Mouse (Mus musculus) liver, embryonic 14.5 days (tissue): ENCODE results near the gene Zfp804b. TPM values are rescaled to one million over a fixed set of nuclear protein-coding genes. Genes with fewer than 3 reads are reported as not detected.

Source experiments
- ATAC-seq: fragments of 200-750 bp; cut with Nextera tagmentation; 2 replicates; pipeline ENCODE4 v1.8.0; 2017; ENCODE audit warnings: moderate number of reproducible peaks, mild to moderate bottlenecking, moderate library complexity; ENCODE audit not compliant: insufficient read depth
- DNase-seq, 3 experiments: peaks; one replicate each; pipeline ENCODE4 v3.0.0-alpha.2; 2012 to 2013; ENCODE audit warnings: low read depth in 3 of 3, low spot score in 3 of 3
- H3K27ac ChIP-seq: fragments of 300-500 bp; sonication (generic); 2 replicates; pipeline ENCODE4 v1.5.1; 2014; ENCODE audit warnings: moderate library complexity, mild to moderate bottlenecking, control low read depth, inconsistent platforms
- H3K27me3 ChIP-seq: fragments of 300-500 bp; sonication (generic); 2 replicates; pipeline ENCODE4 v1.6.1; 2014; ENCODE audit warnings: mild to moderate bottlenecking, low read length, moderate library complexity; ENCODE audit not compliant: control insufficient read depth, insufficient read depth
- H3K36me3 ChIP-seq: fragments of 300-500 bp; sonication (generic); replicated peaks from 2 replicates; pipeline ENCODE4 v1.6.1; 2014; ENCODE audit warnings: low read depth; ENCODE audit not compliant: control insufficient read depth, insufficient read depth
- H3K4me1 ChIP-seq, 2 experiments: fragments of 200-500 bp in 1 of 2; fragments of 300-500 bp in 1 of 2; sonication (generic) in 1 of 2; replicated peaks; 2 replicates each; pipeline ENCODE4 v1.6.1; 2012 to 2014; ENCODE audit warnings: antibody characterized with exemption in 1 of 2, inconsistent platforms in 1 of 2, low read length in 1 of 2; ENCODE audit not compliant: control insufficient read depth in 2 of 2, insufficient read depth in 2 of 2
- H3K4me2 ChIP-seq: fragments of 300-500 bp; sonication (generic); 2 replicates; pipeline ENCODE4 v1.6.1; 2014; ENCODE audit warnings: low read depth, mild to moderate bottlenecking, control low read depth, moderate library complexity
- H3K4me3 ChIP-seq, 2 experiments: fragments of 200-500 bp in 1 of 2; fragments of 300-500 bp in 1 of 2; sonication (generic) in 1 of 2; 2 replicates each; pipeline ENCODE4 v1.5.1; 2012 to 2014; ENCODE audit warnings: low read depth in 2 of 2, low read length in 2 of 2, mild to moderate bottlenecking in 2 of 2, control low read depth in 1 of 2, inconsistent platforms in 1 of 2, moderate library complexity in 1 of 2; ENCODE audit not compliant: insufficient read depth in 1 of 2
- H3K9ac ChIP-seq: fragments of 300-500 bp; sonication (generic); replicated peaks from 2 replicates; pipeline ENCODE4 v1.6.1; 2014; ENCODE audit warnings: mild to moderate bottlenecking, control low read depth, moderate library complexity
- H3K9me3 ChIP-seq: fragments of 300-500 bp; sonication (generic); 2 replicates; pipeline ENCODE4 v1.6.1; 2016; ENCODE audit warnings: low read length, mixed read lengths; ENCODE audit not compliant: control insufficient read depth
- CTCF ChIP-seq: IDR thresholded peaks from 2 replicates; pipeline ENCODE4 v1.5.1; 2016; ENCODE audit warnings: antibody characterized with exemption, low read depth, control low read depth
- EP300 ChIP-seq: IDR thresholded peaks from 2 replicates; pipeline ENCODE4 v1.6.1; 2016; ENCODE audit warnings: antibody characterized with exemption, low read depth
- WGBS: fragments of 180-500 bp; shearing (Covaris S2); extraction: QIAGEN DNeasy Blood & Tissue Kit; methylation state at CpG from one replicate; pipeline ENCODE4 v1.1.7; 2014; ENCODE audit not compliant: insufficient replicate concordance; 5-methylcytosine and 5-hydroxymethylcytosine counted together
- polyA plus RNA-seq, 2 experiments: library from polyadenylated mRNA; depleted of rRNA in 1 of 2; stranded (reverse) in 1 of 2; unstranded in 1 of 2; fragments of >200 nt; fragmentation: Nextera tagmentation in 1 of 2; extraction: Ambion mirVana in 1 of 2; gene quantifications; 2 replicates each; pipeline versions ENCODE4 v1.2.1 to v1.2.3; 2012 to 2014

Zfp804b gene
- polyA plus RNA-seq, 2 experiments: 0.03 TPM; not detected in 1

- Histone ChIP-seq H3K9me3 (no peaks in the 10 kb centered on the region), H3K36me3 (no peaks in the 10 kb centered on the region), H3K4me1 (no peaks in the 10 kb centered on the region), H3K4me2 (no peak overlapping the region), H3K4me3 (no peak overlapping the region), H3K9ac (no peak overlapping the region), H3K27ac (no peak overlapping the region), H3K27me3 (no peaks in the 10 kb centered on the region)
- 38% methylated on average over 2 of the region's 2 CpGs for WGBS
- DNase-seq (no peak), ATAC-seq (no peak)
- no peak for TF ChIP-seq EP300
- no peak for TF ChIP-seq CTCF
Measured at GRCm38 (mm10) chr5:7102387-7102786, 242.2 kb downstream of the Zfp804b start.

DNA sequence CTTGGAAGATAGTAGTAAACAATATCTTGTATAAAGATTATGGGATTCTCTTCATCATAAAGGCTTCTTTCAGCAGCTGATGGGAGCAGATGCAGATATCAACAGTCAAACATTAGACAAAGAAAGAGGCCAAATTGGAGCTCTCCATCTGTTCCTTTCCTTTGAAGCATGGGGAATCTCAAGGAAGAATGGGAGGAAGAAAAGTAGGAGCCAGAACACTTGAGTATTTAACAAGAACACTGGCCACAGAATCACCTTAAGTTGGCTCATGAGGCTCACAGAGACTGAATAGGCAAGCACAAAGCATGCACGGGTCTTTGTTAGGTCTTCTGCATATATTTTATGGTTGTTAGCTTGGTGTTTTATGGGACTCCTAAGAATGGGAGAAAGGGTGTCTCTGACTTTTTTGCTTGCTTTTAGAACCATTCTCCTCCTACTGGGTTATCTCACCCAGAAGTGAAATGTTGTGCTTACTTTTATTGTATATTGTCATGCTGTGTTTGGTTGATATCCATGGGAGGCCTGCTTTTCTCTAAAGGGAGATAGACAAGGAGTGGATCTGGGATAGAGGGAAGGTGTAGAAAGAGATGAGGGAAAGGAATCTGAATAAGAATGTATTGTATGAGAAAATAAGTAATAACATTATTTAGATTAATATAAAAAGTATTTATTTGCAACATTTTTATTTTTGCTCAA, 270.5 kb downstream of the Zfp804b start:
- no peaks in the 10 kb centered on the region for H3K36me3 ChIP-seq
- 63% methylated on average over 1 of the region's 1 CpGs for WGBS

DNA sequence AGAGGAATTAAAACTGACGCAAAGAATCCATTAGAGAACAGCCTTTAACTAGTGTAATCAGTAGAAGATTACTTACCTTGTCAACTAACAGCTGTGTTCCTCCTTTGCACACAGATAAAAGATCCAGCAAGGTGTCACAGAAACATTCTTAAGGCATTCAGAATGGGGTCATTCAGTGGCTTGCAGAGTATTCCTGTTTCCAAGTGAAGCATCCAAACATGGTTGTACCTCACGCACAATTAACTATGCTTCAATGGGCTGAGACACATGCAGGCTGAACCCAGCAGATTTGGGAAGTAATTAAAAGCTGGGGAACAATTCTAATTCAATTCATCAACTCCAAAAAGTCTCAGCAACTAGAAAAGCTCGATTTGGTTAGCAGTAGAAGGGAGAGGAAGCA, 337.1 kb downstream of the Zfp804b start:
- Histone ChIP-seq H3K27ac (no peak overlapping the region), H3K4me2 (no peak overlapping the region), H3K4me3 (no peak overlapping the region), H3K4me1 (no peaks in the 10 kb centered on the region), H3K9me3 (no peaks in the 10 kb centered on the region), H3K27me3 (no peaks in the 10 kb centered on the region), H3K9ac (no peak overlapping the region), H3K36me3 (no peaks in the 10 kb centered on the region)
- ATAC-seq (no peak), DNase-seq (no peak)
- WGBS: 50% methylated on average over 3 of the region's 3 CpGs
- TF ChIP-seq CTCF (no peak), EP300 (no peak)

More for the DNA sequence above, 270.5 kb downstream of the Zfp804b start:
- Histone ChIP-seq H3K9me3 (no peaks in the 10 kb centered on the region), H3K4me2 (no peak overlapping the region), H3K9ac (no peak overlapping the region), H3K4me3 (no peak overlapping the region), H3K4me1 (no peaks in the 10 kb centered on the region), H3K27ac (no peak overlapping the region), H3K27me3 (no peaks in the 10 kb centered on the region)
- ATAC-seq (no peak), DNase-seq (no peak)
- no peak for TF ChIP-seq CTCF
- no peak for TF ChIP-seq EP300

DNA sequence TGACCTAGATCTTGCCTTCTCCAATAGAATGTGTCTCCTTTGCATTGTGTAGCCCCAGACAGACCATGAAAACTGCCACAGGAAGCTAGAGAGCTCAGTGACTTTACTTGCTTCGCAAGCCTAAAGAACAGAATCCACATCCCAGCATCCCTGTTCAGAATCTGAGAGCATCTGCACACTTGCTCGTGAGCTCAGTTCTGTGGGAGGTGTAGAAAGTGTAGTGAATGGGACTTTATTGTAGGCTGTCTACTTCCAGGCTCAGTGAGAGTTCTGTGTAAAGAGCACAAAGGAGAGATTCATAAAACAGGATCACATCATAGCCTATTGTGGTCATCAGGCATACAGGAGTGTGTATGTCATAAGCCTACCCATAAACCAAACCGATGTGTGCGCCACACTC, 360.6 kb downstream of the Zfp804b start:
- 57% methylated on average over 4 of the region's 4 CpGs for WGBS
- H3K4me2 ChIP-seq: no peak overlapping the region

DNA sequence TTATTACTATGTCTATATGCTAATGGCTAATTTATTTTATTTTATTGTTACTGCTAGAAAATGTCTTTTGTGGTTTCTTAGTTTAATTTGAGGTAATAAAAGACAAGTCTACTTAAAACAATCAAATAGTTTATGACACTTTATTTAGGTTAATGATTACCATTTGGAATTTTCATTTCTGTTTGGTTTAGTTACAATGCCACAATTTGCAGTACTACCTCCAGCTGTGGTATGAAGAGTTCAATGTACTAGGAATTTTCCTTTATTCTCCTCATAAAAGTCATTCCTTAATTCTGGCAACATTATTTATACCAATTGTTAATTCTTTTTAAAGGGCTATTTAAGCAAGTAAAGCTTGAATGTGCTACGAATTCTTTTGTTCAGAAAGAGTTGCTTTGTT, 409.7 kb downstream of the Zfp804b start:
- ATAC-seq (no peak), DNase-seq (no peak)
- TF ChIP-seq EP300: no peak
- TF ChIP-seq CTCF: no peak
- H3K36me3 ChIP-seq: no peaks in the 10 kb centered on the region
- H3K27me3 ChIP-seq: no peaks in the 10 kb centered on the region
- no peaks in the 10 kb centered on the region for H3K9me3 ChIP-seq
- no peaks in the 10 kb centered on the region for H3K4me1 ChIP-seq
- no peak overlapping the region for H3K27ac ChIP-seq
- no peak overlapping the region for H3K9ac ChIP-seq
- no peak overlapping the region for H3K4me3 ChIP-seq
- no peak overlapping the region for H3K4me2 ChIP-seq
- WGBS: 38% methylated on average over 1 of the region's 1 CpGs

More for the DNA sequence above, 360.6 kb downstream of the Zfp804b start:
- TF ChIP-seq EP300: no peak
- no peak for TF ChIP-seq CTCF
- Histone ChIP-seq H3K27ac (no peak overlapping the region), H3K27me3 (no peaks in the 10 kb centered on the region), H3K9ac (no peak overlapping the region), H3K9me3 (no peaks in the 10 kb centered on the region), H3K4me3 (no peak overlapping the region), H3K36me3 (no peaks in the 10 kb centered on the region), H3K4me1 (no peaks in the 10 kb centered on the region)
- DNase-seq (no peak), ATAC-seq (no peak)
